Mouse (Mus musculus): ENCODE measurements around the gene Ephb6. TPM values are rescaled to one million over a fixed set of nuclear protein-coding genes. Genes with fewer than 3 reads are reported as not detected.
"Not testable (repeated sequence)": the region's sequence is repeated elsewhere in the genome, so short reads cannot be mapped to it uniquely, and the experiment has no call there.

The Ephb6 gene
- 38.0 and 46.7 TPM in 2 replicates for polyA plus RNA-seq (2015; fragmentation: Nextera tagmentation; extraction: Ambion mirVana)

DNA sequence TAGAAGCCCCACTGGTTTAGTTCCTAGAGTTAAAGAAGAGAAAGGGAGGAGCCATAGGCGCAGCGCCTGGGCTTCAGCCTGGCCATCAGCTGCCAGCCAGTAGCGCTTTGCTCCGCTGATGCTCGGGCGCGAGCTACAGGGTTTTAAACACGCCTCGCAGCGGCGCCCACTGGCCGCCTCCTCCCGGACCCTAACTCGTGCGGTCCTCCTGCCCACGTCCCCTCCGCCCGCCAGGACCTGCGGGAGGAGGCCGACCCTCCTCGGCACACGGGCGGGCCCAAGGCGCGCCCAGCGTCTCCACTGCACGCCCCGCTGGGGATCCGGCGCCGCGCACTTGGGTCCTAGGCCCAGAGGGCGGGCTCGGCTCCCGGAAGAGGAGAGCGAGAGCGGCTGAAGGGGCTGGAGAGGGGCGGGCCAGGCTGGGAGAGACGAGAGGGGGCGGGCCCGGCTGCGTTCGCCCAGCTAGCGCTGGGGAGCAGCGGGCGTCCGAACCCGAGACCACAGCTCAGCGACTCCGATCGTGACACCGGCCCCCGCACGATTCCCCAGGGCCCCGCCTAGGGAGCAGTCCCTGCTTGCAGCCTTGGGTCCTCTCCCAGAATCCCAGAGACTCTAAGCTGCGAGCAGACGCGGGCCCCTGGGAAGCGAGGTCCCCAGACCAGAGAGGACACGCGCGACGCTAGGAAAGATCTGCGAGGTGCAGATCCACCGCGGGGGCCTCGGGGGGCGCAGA, at the start of gene Ephb6:
Gene Ephb6 (plus strand): TSS at position 422 of the 733 bp plus-strand sequence.
- Histone ChIP-seq H3K4me1 (peaks cover 31% of the 10 kb centered on the region), H3K27ac (replicated peaks) (peak within 1 kb of the TSS; percentile 93), H3K9ac (replicated peaks) (peak within 1 kb of the TSS; percentile 90), H3K4me3 (replicated peaks) (peak within 1 kb of the TSS; percentile 86), H3K27me3 (replicated peaks) (no peaks in the 10 kb centered on the region), H3K9me3 (replicated peaks) (no peaks in the 10 kb centered on the region), H3K4me2 (peak within 1 kb of the TSS; percentile 99), H3K36me3 (no peaks in the 10 kb centered on the region)
- WGBS, result under 1% methylated on average over 68 of the region's 68 CpGs
- ATAC-seq (ENCODE audit: low FRiP score), result peak; percentile 90

DNA sequence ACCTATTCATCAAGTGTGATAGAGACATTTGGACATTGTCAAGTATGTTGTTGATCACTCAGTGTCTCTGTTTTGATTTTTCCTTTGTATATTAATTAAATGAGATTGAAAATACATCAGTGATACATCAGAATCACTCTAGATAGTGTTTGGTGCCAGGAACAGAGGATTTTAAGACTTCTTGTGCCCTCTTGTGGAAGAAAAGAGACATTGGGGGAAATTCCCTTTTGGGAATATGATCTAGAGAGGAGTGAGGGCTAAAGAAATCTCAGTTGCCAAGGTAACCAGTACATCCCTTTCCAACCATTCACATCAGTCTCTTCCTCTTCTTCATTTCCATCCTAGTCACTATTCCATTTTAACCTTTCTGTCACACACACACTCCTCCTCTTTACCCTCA, 48.9 kb upstream of the Ephb6 start:
- Histone ChIP-seq H3K27me3 (replicated peaks) (no peaks in the 10 kb centered on the region), H3K4me1 (no peaks in the 10 kb centered on the region), H3K36me3 (no peaks in the 10 kb centered on the region), H3K4me2 (no peak overlapping the region), H3K9ac (replicated peaks) (no peak overlapping the region), H3K27ac (replicated peaks) (no peak overlapping the region), H3K9me3 (replicated peaks) (no peaks in the 10 kb centered on the region), H3K4me3 (replicated peaks) (no peak overlapping the region)
- ATAC-seq (ENCODE audit: low FRiP score), result peak; percentile 71

DNA sequence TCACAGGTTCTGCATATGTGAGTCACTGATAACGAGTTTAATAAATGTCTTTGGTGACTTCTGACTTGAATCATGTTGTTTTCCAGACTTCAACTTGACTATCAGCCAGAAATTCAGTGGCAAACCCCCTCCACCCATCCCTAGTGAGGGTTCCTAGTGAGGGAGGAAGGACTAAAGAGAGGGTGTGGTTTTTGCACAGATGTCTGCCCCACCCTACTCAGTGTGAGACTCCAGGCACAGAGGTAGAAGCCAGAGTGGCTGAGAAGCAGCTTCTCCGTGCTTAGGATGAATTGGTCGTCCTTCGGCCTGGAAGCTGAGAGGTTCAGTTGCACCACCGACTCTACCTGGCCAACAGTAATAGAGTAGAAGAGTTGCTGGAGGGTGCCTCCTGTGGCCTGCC, 47.8 kb upstream of the Ephb6 start:
- no peak for ATAC-seq (ENCODE audit: low FRiP score)
- no peaks in the 10 kb centered on the region for H3K27me3 ChIP-seq (replicated peaks)
- H3K4me3 ChIP-seq (replicated peaks), result no peak overlapping the region
- no peak overlapping the region for H3K27ac ChIP-seq (replicated peaks)
- no peaks in the 10 kb centered on the region for H3K9me3 ChIP-seq (replicated peaks)
- no peaks in the 10 kb centered on the region for H3K36me3 ChIP-seq
- no peak overlapping the region for H3K9ac ChIP-seq (replicated peaks)
- no peaks in the 10 kb centered on the region for H3K4me1 ChIP-seq
- 87% methylated on average over 5 of the region's 5 CpGs for WGBS
- H3K4me2 ChIP-seq, result no peak overlapping the region

DNA sequence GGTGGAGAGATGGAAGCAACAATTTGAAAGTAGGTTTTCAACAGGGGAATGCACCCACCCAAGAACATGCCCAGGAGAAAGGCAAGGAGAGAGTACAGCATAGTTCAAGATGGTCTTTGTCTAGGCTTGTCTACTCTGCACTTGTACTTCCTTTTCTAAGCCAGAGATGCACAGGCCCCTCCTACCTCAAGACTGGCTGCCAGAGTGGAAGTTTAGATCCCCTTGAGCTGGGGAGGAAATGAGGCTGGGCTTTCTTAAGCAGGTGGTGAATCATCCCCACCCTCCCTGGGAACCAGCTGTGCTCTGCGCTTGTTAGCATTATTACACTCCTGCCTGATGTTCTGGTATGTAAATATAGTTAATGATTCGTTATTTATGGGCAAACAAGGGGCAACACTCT, 47.0 kb upstream of the Ephb6 start:
- Histone ChIP-seq H3K4me3 (replicated peaks) (no peak overlapping the region), H3K9me3 (replicated peaks) (no peaks in the 10 kb centered on the region), H3K9ac (replicated peaks) (no peak overlapping the region), H3K27ac (replicated peaks) (no peak overlapping the region), H3K4me2 (no peak overlapping the region), H3K36me3 (no peaks in the 10 kb centered on the region), H3K4me1 (no peaks in the 10 kb centered on the region), H3K27me3 (replicated peaks) (no peaks in the 10 kb centered on the region)
- no peak for ATAC-seq (ENCODE audit: low FRiP score)
- 46% methylated on average over 2 of the region's 2 CpGs for WGBS

DNA sequence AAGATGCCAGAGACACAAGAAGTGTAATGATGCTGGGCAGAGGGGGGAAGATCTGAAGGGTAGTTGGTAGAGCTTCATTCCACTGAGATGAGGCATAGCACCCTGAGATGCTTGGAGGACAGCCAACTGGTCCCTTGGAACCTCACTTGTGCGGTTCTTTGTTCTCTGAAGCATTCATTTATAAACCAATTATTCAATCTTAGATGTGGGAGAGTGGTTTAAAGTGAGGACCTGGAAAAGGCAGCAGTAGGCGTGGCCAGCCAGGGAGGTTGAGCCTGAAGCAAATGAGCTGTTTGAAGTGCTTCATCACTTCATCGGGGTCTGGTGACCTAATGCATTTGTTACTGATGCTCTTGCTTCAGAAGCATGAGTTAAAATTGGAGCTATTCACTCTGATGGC, 46.0 kb upstream of the Ephb6 start:
- H3K27ac ChIP-seq (replicated peaks), result no peak overlapping the region
- no peaks in the 10 kb centered on the region for H3K9me3 ChIP-seq (replicated peaks)
- no peak overlapping the region for H3K4me3 ChIP-seq (replicated peaks)
- no peaks in the 10 kb centered on the region for H3K36me3 ChIP-seq
- no peak overlapping the region for H3K9ac ChIP-seq (replicated peaks)
- H3K4me1 ChIP-seq, result no peaks in the 10 kb centered on the region
- no peak overlapping the region for H3K4me2 ChIP-seq
- 61% methylated on average over 3 of the region's 3 CpGs for WGBS
- no peaks in the 10 kb centered on the region for H3K27me3 ChIP-seq (replicated peaks)
- no peak for ATAC-seq (ENCODE audit: low FRiP score)

DNA sequence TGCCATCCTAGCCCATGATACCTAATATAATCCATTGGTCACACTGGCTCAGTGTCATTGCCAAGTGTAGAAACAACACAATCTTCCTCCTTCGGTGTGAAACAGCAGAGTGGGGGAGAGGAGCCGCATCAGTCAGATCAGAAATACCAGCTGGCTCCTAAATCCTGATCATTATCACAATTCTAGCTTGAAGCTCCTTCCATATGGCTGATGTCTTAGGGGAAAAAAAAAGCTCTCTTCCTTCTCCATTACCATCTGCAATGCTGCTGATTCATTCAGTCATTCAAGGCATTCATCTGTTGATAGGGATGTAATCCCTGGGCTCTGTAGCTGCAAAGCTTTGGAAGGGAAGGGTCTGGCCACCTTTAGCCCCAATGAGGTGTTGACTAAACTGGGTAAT, 45.0 kb upstream of the Ephb6 start:
- H3K27me3 ChIP-seq (replicated peaks), result no peaks in the 10 kb centered on the region
- H3K4me1 ChIP-seq, result no peaks in the 10 kb centered on the region
- no peak for ATAC-seq (ENCODE audit: low FRiP score)

DNA sequence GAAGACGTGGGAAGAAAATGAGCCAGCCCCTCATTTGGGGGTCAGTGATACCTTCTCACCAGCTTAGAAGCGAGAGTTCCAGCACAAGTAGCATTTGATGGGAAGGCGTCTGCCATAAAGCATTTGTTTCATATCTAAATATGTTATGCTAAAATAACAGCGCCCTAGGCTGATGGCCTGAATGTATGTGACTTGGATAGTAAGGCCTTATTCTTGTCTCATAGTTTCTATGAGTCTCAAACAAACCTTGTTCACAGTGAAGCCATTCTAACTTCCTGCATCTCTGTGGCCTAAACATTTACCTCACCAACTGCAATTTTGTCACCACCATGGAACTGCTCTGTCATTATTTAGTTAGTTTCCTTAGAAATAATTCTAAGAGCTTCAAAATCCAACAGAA, 42.7 kb upstream of the Ephb6 start:
- 91% methylated on average over 4 of the region's 4 CpGs for WGBS
- Histone ChIP-seq H3K4me1 (no peaks in the 10 kb centered on the region), H3K27me3 (replicated peaks) (no peaks in the 10 kb centered on the region), H3K27ac (replicated peaks) (no peak overlapping the region), H3K4me2 (peak overlapping the region; percentile 36), H3K9me3 (replicated peaks) (no peaks in the 10 kb centered on the region), H3K4me3 (replicated peaks) (peak overlapping the region; percentile 21; the same call in 1 of the 2 replicates), H3K36me3 (no peaks in the 10 kb centered on the region), H3K9ac (replicated peaks) (no peak overlapping the region)
- ATAC-seq (ENCODE audit: low FRiP score), result 0 out of 2 replicates have a peak, but pooled peaks have one; percentile 43

More for the DNA sequence above, 45.0 kb upstream of the Ephb6 start:
- WGBS, result 77% methylated on average over 2 of the region's 2 CpGs
- Histone ChIP-seq H3K36me3 (no peaks in the 10 kb centered on the region), H3K4me3 (replicated peaks) (no peak overlapping the region), H3K9me3 (replicated peaks) (no peaks in the 10 kb centered on the region), H3K9ac (replicated peaks) (no peak overlapping the region), H3K4me2 (no peak overlapping the region), H3K27ac (replicated peaks) (no peak overlapping the region)

DNA sequence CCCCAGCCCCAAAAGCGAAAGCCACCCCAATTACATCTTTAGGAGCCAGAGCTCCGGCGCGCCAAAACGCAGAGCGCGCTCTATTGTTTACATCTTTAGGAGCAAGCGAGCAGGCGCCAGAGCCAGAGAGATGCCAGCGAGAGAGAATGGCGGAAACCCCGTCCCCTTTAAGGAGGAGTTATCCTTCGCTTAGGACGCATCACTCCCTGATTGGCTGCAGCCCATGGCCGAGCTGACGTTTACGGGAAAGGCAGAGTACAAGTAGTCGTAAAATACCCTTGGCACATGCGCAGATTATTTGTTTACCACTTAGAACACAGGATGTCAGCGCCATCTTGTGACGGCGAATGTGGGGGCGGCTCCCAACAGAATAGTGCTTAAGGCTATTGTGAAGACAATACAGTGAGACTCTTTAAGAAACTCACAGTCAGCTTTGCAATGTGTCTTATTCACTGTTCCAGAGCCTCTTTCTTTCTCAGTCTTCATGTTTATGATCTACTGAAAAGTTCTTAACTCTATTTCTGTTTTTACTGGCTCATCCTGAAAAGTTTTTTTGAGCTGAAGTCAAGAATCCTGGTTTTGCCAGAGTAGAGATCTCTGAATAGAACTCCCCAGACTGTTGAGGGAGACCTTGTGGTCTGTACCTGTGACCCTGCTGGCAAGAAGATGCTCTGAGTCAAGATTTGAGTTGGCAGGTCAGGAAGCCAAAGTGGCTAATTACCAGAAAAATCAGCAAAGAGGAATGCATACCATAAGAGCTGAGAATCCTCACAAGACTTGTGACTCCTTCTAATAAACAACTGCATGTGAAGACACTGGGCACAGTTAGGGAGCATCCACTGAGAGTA, 42.0 kb upstream of the Ephb6 start:
- not testable (repeated sequence) for H3K9me3 ChIP-seq (replicated peaks); H3K4me1 ChIP-seq; H3K27ac ChIP-seq (replicated peaks); H3K36me3 ChIP-seq; H3K27me3 ChIP-seq (replicated peaks); H3K9ac ChIP-seq (replicated peaks)
- peak overlapping the region; percentile 21; the same call in 1 of the 2 replicates for H3K4me3 ChIP-seq (replicated peaks)
- peak overlapping the region; percentile 36; the same call in 1 of the 2 replicates for H3K4me2 ChIP-seq
- peak; percentile 56 for ATAC-seq (ENCODE audit: low FRiP score)
- 74% methylated on average over 5 of the region's 23 CpGs for WGBS

DNA sequence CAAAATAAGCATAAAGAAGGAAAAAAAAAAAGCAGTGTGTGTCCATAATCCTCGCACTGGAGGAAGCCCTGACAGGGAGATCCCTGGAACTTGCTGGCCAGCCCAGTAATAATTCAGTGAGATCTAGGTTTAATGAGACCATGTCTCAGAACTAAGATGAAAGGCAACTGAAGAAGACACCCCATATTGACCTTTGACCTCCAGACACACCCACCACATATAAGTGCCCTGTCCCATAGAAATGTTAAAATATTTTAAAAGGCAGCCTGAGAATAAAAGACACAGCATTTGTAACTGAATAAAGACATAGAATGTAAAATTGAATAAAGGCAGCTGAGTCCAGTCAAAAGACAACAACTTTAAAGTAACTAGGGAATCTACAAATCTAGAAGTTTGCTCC, 40.0 kb upstream of the Ephb6 start:
- no peak for ATAC-seq (ENCODE audit: low FRiP score)
- Histone ChIP-seq H3K27me3 (replicated peaks) (no peaks in the 10 kb centered on the region), H3K27ac (replicated peaks) (no peak overlapping the region), H3K4me3 (replicated peaks) (no peak overlapping the region), H3K9ac (replicated peaks) (no peak overlapping the region), H3K4me1 (no peaks in the 10 kb centered on the region), H3K9me3 (replicated peaks) (no peaks in the 10 kb centered on the region), H3K4me2 (no peak overlapping the region), H3K36me3 (no peaks in the 10 kb centered on the region)
- WGBS, result 39% methylated on average over 1 of the region's 1 CpGs

DNA sequence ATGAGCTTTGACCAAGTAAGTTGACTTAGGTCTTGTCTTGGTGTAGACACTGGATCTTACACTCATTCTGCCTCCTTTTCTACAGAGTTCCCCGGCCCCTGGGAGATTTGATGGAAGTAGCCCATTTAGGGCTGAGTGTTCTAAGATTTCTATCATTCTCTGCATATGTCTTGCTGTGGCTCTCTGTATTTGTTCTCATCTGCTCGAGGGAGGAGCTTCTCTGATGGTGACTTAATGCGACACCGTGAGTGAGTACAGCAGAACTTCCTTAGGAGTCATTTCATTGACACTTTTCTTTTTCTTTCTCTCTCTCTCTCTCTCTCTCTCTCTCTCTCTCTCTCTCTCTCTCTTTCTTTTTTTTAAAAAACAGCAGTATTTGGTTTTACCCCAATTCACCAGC, 38.3 kb upstream of the Ephb6 start:
- Histone ChIP-seq H3K4me3 (replicated peaks) (no peak overlapping the region), H3K9ac (replicated peaks) (no peak overlapping the region), H3K27ac (replicated peaks) (no peak overlapping the region), H3K4me2 (no peak overlapping the region), H3K27me3 (replicated peaks) (no peaks in the 10 kb centered on the region), H3K9me3 (replicated peaks) (no peaks in the 10 kb centered on the region), H3K4me1 (no peaks in the 10 kb centered on the region), H3K36me3 (no peaks in the 10 kb centered on the region)
- ATAC-seq (ENCODE audit: low FRiP score), result no peak
- 93% methylated on average over 4 of the region's 4 CpGs for WGBS

DNA sequence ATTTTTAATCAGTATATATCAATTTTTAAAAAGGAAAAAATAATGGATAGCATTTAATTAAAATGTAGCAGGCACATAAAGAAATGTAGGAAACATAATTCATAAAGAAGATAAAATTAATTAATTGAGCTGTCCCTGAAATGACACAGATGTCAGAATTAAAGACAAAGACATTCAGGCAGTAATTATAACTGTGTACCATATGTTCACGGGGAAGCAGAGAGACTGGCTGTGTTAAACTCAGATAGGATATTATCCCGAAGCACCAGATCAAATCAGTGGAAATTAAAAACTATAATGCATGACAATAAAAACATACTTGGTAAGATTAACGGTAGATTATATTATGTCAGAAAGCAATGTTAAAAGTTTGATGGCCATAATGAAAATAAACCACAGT, 36.2 kb upstream of the Ephb6 start:
- Histone ChIP-seq H3K36me3 (no peaks in the 10 kb centered on the region), H3K27me3 (replicated peaks) (no peaks in the 10 kb centered on the region), H3K4me2 (no peak overlapping the region), H3K9me3 (replicated peaks) (no peaks in the 10 kb centered on the region), H3K27ac (replicated peaks) (no peak overlapping the region), H3K4me1 (no peaks in the 10 kb centered on the region), H3K9ac (replicated peaks) (no peak overlapping the region), H3K4me3 (replicated peaks) (no peak overlapping the region)
- 45% methylated on average over 3 of the region's 3 CpGs for WGBS
- no peak for ATAC-seq (ENCODE audit: low FRiP score)

DNA sequence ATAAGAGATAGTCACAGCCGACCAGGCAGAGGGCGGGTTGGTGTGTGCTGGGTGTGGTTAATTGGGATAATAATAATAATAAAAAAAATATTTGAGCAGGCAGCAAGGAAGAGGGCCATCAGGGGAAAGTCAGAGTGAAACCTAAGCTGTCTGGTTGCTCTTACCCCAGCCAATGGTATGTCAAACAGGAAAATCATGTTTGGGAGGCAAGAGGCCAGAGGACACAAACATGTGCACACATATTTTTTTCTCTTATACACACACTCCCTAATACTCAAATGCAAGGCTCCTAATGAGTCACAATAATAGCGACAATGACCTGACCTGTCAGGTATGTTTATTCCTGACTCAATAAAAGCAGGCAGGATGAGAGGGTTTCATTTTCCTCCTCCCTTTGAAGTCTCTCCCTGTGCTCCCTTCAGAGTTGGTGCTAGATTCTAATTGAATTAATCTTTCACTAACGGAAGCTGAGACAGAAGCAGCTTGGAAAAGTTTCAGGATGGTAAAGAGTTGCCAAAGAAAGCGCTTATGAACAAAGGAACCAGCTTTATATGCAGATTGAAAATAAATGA, 28.7 kb upstream of the Ephb6 start:
- 69% methylated on average over 5 of the region's 5 CpGs for WGBS
- no peaks in the 10 kb centered on the region for H3K4me1 ChIP-seq
- ATAC-seq (ENCODE audit: low FRiP score), result no peak

More for the DNA sequence above, 28.7 kb upstream of the Ephb6 start:
- Histone ChIP-seq H3K36me3 (no peaks in the 10 kb centered on the region), H3K27me3 (replicated peaks) (no peaks in the 10 kb centered on the region), H3K4me2 (no peak overlapping the region), H3K4me3 (replicated peaks) (no peak overlapping the region), H3K27ac (replicated peaks) (no peak overlapping the region), H3K9ac (replicated peaks) (no peak overlapping the region), H3K9me3 (replicated peaks) (no peaks in the 10 kb centered on the region)
